Mouse (Mus musculus) embryonic facial prominence, embryonic 12.5 days (tissue): ENCODE results near the gene Barx2. TPM values are rescaled to one million over a fixed set of nuclear protein-coding genes. Genes with fewer than 3 reads are reported as not detected.

Experiments used
- ATAC-seq: fragments of 200-750 bp; cut with Nextera tagmentation; 2 replicates; pipeline ENCODE4 v1.8.0; 2017; ENCODE audit not compliant: insufficient number of reproducible peaks, insufficient read depth, low FRiP score, low TSS enrichment
- H3K27ac ChIP-seq: fragments of 300-500 bp; sonication (generic); 2 replicates; pipeline ENCODE4 v1.5.1; 2016; ENCODE audit warnings: mild to moderate bottlenecking
- H3K27me3 ChIP-seq: fragments of 300-500 bp; sonication (generic); 2 replicates; pipeline ENCODE4 v1.6.1; 2016; ENCODE audit warnings: mild to moderate bottlenecking, moderate library complexity
- H3K36me3 ChIP-seq: fragments of 300-500 bp; sonication (generic); 2 replicates; pipeline ENCODE4 v1.6.1; 2016; ENCODE audit warnings: mild to moderate bottlenecking
- H3K4me1 ChIP-seq: fragments of 300-500 bp; sonication (generic); 2 replicates; pipeline ENCODE4 v1.6.1; 2016
- H3K4me2 ChIP-seq: fragments of 300-500 bp; sonication (generic); replicated peaks from 2 replicates; pipeline ENCODE4 v1.6.1; 2016; ENCODE audit warnings: mild to moderate bottlenecking, moderate library complexity
- H3K4me3 ChIP-seq: fragments of 300-500 bp; sonication (generic); 2 replicates; pipeline ENCODE4 v1.5.1; 2016; ENCODE audit warnings: mild to moderate bottlenecking
- H3K9ac ChIP-seq: fragments of 300-500 bp; sonication (generic); 2 replicates; pipeline ENCODE4 v1.6.1; 2016; ENCODE audit warnings: mild to moderate bottlenecking, moderate library complexity
- H3K9me3 ChIP-seq: fragments of 300-500 bp; sonication (generic); 2 replicates; pipeline ENCODE4 v1.6.1; 2016; ENCODE audit warnings: mild to moderate bottlenecking, moderate library complexity
- WGBS: fragments of 180-500 bp; shearing (Covaris S2); methylation state at CpG from one replicate; pipeline ENCODE4 v1.1.7; 2016; 5-methylcytosine and 5-hydroxymethylcytosine counted together
- polyA plus RNA-seq: library from polyadenylated mRNA; unstranded; fragments of >200 nt; fragmentation: Nextera tagmentation; extraction: Ambion mirVana; gene quantifications from 2 replicates; pipeline ENCODE4 v1.2.1, GENCODE M21; 2016

Gene Barx2
- polyA plus RNA-seq, 1 experiment from 2014 or later = 1.8 TPM

- WGBS = 43% methylated on average over 3 of the region's 3 CpGs
- Histone ChIP-seq H3K9me3 (no peaks in the 10 kb centered on the region), H3K27me3 (no peaks in the 10 kb centered on the region), H3K9ac (no peak overlapping the region), H3K4me3 (no peak overlapping the region), H3K27ac (no peak overlapping the region), H3K36me3 (no peaks in the 10 kb centered on the region), H3K4me2 (no peak overlapping the region), H3K4me1 (no peaks in the 10 kb centered on the region)
- ATAC-seq = no peak
Observed at GRCm38 (mm10) chr9:31886258-31886657, 27.0 kb downstream of the Barx2 start.

DNA sequence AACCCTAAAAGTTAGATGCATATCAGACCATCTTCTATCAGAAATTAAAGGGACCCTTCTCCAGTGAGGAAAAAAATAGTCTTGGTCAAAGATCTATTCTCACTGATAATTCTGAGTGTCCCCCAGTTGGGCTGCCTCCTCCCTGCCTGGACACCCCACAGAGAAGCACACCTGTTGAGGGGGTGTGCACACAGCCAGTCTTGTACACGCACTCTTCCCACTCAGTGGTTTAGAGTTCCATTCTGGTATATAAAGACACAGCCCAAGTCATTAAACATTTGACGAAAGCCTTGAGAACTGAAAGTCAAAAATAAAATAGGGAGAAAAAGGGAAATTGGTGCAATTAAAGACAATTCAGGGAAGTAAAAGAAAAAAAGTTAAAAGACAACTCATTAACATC is 30.9 kb downstream of the Barx2 start:
- no peaks in the 10 kb centered on the region for H3K27me3 ChIP-seq
- ATAC-seq = no peak
- H3K9ac ChIP-seq = no peak overlapping the region
- no peak overlapping the region for H3K4me2 ChIP-seq
- H3K9me3 ChIP-seq = no peaks in the 10 kb centered on the region
- 84% methylated on average over 2 of the region's 2 CpGs for WGBS
- no peak overlapping the region for H3K4me3 ChIP-seq
- H3K27ac ChIP-seq = no peak overlapping the region
- H3K36me3 ChIP-seq = no peaks in the 10 kb centered on the region
- H3K4me1 ChIP-seq = no peaks in the 10 kb centered on the region

DNA sequence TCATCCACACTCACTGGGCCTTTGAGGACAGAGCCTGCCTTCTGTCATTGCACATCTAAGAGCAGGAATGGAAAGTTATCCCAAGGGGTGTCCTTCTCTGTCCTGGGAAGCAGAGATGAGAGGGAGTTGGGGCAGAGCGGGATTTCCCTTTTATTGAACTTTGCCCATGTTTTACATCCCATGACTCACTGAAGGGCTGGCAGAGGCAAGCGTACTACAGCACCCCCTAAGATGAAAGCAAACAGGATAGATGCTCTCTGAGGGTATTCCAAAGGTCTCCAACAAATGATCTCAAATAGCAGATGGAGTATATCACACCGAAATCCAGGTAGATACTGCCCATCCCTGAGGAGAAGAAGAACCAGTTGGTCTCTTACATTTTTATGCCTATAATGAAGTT is 37.7 kb downstream of the Barx2 start:
- Histone ChIP-seq H3K36me3 (no peaks in the 10 kb centered on the region), H3K4me3 (no peak overlapping the region), H3K4me1 (no peaks in the 10 kb centered on the region), H3K4me2 (no peak overlapping the region), H3K27me3 (no peaks in the 10 kb centered on the region), H3K27ac (no peak overlapping the region), H3K9me3 (no peaks in the 10 kb centered on the region), H3K9ac (no peak overlapping the region)
- ATAC-seq = no peak
- WGBS = 87% methylated on average over 3 of the region's 3 CpGs

DNA sequence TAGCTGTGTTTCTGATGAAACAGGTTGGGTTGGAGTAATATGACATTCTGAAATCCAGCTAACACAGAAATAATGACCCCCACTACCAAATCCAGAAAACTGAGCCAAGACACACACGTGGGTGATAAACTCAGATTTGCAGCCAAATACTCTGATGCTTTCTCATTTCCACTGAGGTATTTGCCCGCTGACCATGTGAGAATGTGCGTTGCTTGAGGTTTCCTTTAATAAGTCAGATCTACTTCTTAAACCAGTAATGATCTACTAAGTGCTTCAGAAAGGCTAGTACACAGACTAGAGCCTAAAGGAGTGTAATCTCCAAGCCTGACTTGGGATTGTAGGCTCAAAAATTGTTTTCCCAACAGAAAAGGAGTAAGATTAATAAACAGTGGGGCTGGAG is 39.0 kb downstream of the Barx2 start:
- no peak for ATAC-seq
- WGBS = 91% methylated on average over 3 of the region's 3 CpGs

GRCm38 (mm10) chr9:31871410-31871809 is 41.9 kb downstream of the Barx2 start:
- Histone ChIP-seq H3K9me3 (no peaks in the 10 kb centered on the region), H3K9ac (no peak overlapping the region), H3K4me3 (no peak overlapping the region), H3K27ac (no peak overlapping the region), H3K36me3 (no peaks in the 10 kb centered on the region), H3K4me1 (no peaks in the 10 kb centered on the region), H3K27me3 (no peaks in the 10 kb centered on the region), H3K4me2 (no peak overlapping the region)
- no peak for ATAC-seq
- WGBS = 38% methylated on average over 4 of the region's 4 CpGs

More for the DNA sequence above, 39.0 kb downstream of the Barx2 start:
- H3K9ac ChIP-seq = no peak overlapping the region
- no peak overlapping the region for H3K4me3 ChIP-seq
- H3K4me1 ChIP-seq = no peaks in the 10 kb centered on the region
- H3K9me3 ChIP-seq = no peaks in the 10 kb centered on the region
- no peak overlapping the region for H3K4me2 ChIP-seq
- H3K27me3 ChIP-seq = no peaks in the 10 kb centered on the region
- no peaks in the 10 kb centered on the region for H3K36me3 ChIP-seq
- H3K27ac ChIP-seq = no peak overlapping the region

DNA sequence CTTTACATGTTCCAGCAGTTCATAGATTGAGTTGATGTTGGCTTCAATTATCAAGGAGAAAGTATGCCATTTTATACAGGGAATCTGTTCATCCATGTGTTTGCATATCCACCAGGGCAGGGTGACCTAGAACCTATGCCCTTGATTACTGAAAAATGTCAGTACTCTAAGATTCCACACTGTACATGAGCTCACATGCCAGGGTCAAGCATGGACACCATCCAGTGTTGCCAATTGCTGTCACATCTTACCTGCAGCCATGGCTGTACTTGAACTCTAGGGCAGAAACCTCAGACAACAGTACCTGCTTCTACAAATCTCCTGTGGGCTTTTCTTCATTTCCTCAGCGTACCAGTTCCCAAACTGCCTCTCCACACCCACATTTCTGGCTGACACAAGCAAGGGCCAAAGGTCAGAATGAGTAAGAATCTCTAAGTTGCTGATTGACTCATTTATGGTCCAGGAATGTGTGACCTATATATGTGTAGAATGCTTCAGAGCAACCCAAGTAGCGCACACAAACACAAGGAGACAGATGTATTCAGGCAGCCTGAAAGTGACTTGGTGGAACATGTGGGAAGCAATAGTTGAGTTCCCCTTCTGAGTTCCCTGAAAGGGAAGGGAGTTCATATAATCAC is 44.3 kb downstream of the Barx2 start:
- H3K27ac ChIP-seq = no peak overlapping the region
- no peaks in the 10 kb centered on the region for H3K27me3 ChIP-seq
- no peak overlapping the region for H3K4me2 ChIP-seq
- no peak overlapping the region for H3K4me3 ChIP-seq
- no peaks in the 10 kb centered on the region for H3K4me1 ChIP-seq
- no peak overlapping the region for H3K9ac ChIP-seq
- 81% methylated on average over 2 of the region's 2 CpGs for WGBS
- no peak for ATAC-seq
- no peaks in the 10 kb centered on the region for H3K36me3 ChIP-seq
- no peaks in the 10 kb centered on the region for H3K9me3 ChIP-seq

GRCm38 (mm10) chr9:31863830-31864229 is 49.4 kb downstream of the Barx2 start:
- 0 out of 2 replicates have a peak, but pooled peaks cover 2% of the 10 kb centered on the region for H3K4me1 ChIP-seq
- peaks cover 3% of the 10 kb centered on the region for H3K27me3 ChIP-seq
- WGBS = 75% methylated on average over 6 of the region's 6 CpGs
- no peak overlapping the region for H3K9ac ChIP-seq
- H3K4me3 ChIP-seq = no peak overlapping the region
- no peaks in the 10 kb centered on the region for H3K9me3 ChIP-seq
- no peak overlapping the region for H3K4me2 ChIP-seq
- ATAC-seq = no peak
- H3K36me3 ChIP-seq = no peaks in the 10 kb centered on the region
- H3K27ac ChIP-seq = no peak overlapping the region

- 70% methylated on average over 5 of the region's 5 CpGs for WGBS
- H3K4me1 ChIP-seq = peaks cover 4% of the 10 kb centered on the region; the same call in 1 of the 2 replicates
- H3K27me3 ChIP-seq = peaks cover 20% of the 10 kb centered on the region
- H3K9ac ChIP-seq = no peak overlapping the region
- H3K27ac ChIP-seq = no peak overlapping the region
- H3K4me2 ChIP-seq = no peak overlapping the region
- no peak for ATAC-seq
- no peaks in the 10 kb centered on the region for H3K9me3 ChIP-seq
- no peaks in the 10 kb centered on the region for H3K36me3 ChIP-seq
- no peak overlapping the region for H3K4me3 ChIP-seq
Observed at GRCm38 (mm10) chr9:31859446-31859845, 53.8 kb downstream of the Barx2 start.

- H3K4me3 ChIP-seq = 0 out of 2 replicates have a peak overlapping the region, but pooled peaks have one; percentile 13
Observed at GRCm38 (mm10) chr9:31858720-31859340, 54.4 kb downstream of the Barx2 start.

DNA sequence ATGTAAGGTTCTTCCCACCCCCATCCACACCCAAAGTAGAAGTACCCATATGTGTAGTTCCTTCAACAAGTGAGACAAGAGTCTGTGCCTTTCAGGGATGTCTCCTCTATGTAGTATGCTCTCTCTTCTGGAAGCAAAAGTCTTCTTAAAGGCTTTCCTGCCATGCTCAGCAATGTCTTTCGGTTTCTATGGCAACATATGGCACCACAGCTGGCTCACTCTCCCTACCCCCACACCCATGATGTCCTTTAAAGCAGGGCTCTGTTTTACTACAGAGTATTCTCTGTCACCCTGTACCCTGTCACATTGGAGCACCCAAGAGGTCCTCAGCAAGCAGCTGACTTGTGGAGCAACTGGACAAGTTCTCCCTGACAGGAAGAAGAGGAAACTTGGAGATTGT is 55.8 kb downstream of the Barx2 start:
- Histone ChIP-seq H3K9me3 (no peaks in the 10 kb centered on the region), H3K4me3 (no peak overlapping the region), H3K36me3 (no peaks in the 10 kb centered on the region), H3K4me2 (no peak overlapping the region), H3K27me3 (peaks cover 20% of the 10 kb centered on the region), H3K9ac (no peak overlapping the region), H3K27ac (no peak overlapping the region), H3K4me1 (peaks cover 4% of the 10 kb centered on the region; the same call in 1 of the 2 replicates)
- WGBS = 70% methylated on average over 1 of the region's 1 CpGs
- no peak for ATAC-seq

More at GRCm38 (mm10) chr9:31858720-31859340, 54.4 kb downstream of the Barx2 start:
- Histone ChIP-seq H3K9ac (peak overlapping the region; percentile 40), H3K27me3 (peaks cover 20% of the 10 kb centered on the region), H3K4me2 (peak overlapping the region; percentile 50), H3K36me3 (no peaks in the 10 kb centered on the region), H3K4me1 (peaks cover 4% of the 10 kb centered on the region; the same call in 1 of the 2 replicates), H3K9me3 (no peaks in the 10 kb centered on the region), H3K27ac (no peak overlapping the region)
- peak; percentile 52; the same call in 1 of the 2 replicates for ATAC-seq
- WGBS = 6% methylated on average over 20 of the region's 20 CpGs

- H3K9me3 ChIP-seq = no peaks in the 10 kb centered on the region
- no peak overlapping the region for H3K4me2 ChIP-seq
- no peaks in the 10 kb centered on the region for H3K36me3 ChIP-seq
- peaks cover 20% of the 10 kb centered on the region for H3K27me3 ChIP-seq
- no peak overlapping the region for H3K9ac ChIP-seq
- H3K4me3 ChIP-seq = no peak overlapping the region
- 42% methylated on average over 8 of the region's 8 CpGs for WGBS
- H3K4me1 ChIP-seq = peaks cover 4% of the 10 kb centered on the region; the same call in 1 of the 2 replicates
- ATAC-seq = no peak
- no peak overlapping the region for H3K27ac ChIP-seq
Observed at GRCm38 (mm10) chr9:31856437-31856836, 56.8 kb downstream of the Barx2 start.

DNA sequence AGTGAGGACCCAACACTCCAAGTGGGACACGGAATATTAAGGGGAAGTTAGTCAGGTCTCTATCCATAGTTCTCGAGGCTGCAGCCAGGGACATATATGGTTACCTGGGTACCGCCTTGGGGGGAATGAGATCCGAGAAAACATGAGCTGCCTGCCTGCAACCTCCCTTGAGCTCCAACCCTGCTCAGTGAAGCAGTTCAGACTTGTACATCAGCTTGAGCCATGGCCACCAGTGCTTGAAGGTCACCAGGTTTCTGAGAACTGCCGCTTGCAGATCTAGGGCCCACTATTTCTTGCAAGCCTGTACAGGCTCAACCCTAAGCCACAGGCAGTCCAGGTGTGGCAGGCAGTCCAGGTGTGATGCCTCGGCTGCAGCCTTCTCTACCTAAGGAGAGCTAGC is 57.6 kb downstream of the Barx2 start:
- H3K27ac ChIP-seq = no peak overlapping the region
- WGBS = 78% methylated on average over 6 of the region's 6 CpGs

More for the DNA sequence above, 57.6 kb downstream of the Barx2 start:
- Histone ChIP-seq H3K4me2 (no peak overlapping the region), H3K27me3 (peaks cover 20% of the 10 kb centered on the region), H3K4me1 (peaks cover 4% of the 10 kb centered on the region; the same call in 1 of the 2 replicates), H3K9ac (no peak overlapping the region), H3K4me3 (no peak overlapping the region), H3K9me3 (no peaks in the 10 kb centered on the region), H3K36me3 (no peaks in the 10 kb centered on the region)
- no peak for ATAC-seq
